Mouse (Mus musculus) lung, postnatal 0 days (tissue): Measurements from ENCODE around the gene Rabif.

Source experiments
- CTCF ChIP-seq: IDR thresholded peaks from 2 replicates; pipeline ENCODE4 v1.5.1; 2016; ENCODE audit warnings: antibody characterized with exemption, mild to moderate bottlenecking
- EP300 ChIP-seq: IDR thresholded peaks from 2 replicates; pipeline ENCODE4 v1.6.1; 2016; ENCODE audit warnings: antibody characterized with exemption, mild to moderate bottlenecking, control low read depth

DNA sequence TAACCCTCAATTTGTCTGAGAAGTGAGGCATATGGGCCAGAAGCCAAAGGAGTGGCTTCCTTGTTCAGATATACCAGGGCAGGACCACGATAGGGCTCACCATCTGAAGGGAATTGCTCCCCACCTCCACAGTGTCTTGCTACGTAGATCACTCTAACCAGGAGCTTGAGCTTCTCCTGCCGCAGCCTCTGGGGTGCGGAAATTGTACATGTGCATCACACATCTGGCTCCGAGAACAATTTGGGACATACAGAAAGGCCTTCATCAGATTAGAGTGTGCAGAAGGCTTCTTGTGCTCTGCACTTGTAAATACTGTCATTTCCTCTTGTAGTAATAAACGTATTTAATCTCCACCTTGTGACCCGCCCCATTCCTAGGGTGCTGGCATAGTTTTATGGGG is 26.7 kb downstream of the Rabif start:
- TF ChIP-seq CTCF, result no peak
- TF ChIP-seq EP300, result no peak
